Mouse (Mus musculus) ovary, adult 18-20 months (tissue): ENCODE measurements around the gene Dhx40.
"Not testable (repeated sequence)": the region's sequence is repeated elsewhere in the genome, so short reads cannot be mapped to it uniquely, and the experiment has no call there.

Source experiments
- DNase-seq: peaks from one replicate; pipeline ENCODE4 v3.0.0; 2022; ENCODE audit warnings: low spot score, mixed read lengths

The Dhx40 gene

DNA sequence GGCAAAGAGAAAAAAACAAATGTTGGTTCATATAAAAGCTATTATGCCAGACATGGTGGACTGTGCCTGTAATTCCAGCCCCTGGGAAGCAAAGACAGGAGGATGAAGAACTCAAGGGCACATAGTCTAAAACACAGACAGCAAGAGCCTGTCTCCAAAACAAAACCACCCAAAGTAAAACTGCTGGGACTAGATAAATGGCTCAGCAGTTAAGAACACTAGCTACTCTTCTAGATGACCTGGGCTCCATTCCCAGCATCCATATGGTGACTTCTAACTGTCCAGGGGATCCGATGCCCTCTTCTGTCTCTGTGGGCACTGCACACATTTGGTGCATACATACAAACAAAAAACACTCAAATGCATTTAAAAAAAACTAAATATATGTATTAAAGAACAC lies 56.5 kb downstream of the Dhx40 start:
- no peak for DNase-seq

GRCm38 (mm10) chr11:86749776-86750423 lies 57.6 kb downstream of the Dhx40 start:
- no peak for DNase-seq

- no peak for DNase-seq
Measured at GRCm38 (mm10) chr11:86745634-86746404, 61.7 kb downstream of the Dhx40 start.

GRCm38 (mm10) chr11:86742605-86743004 lies 64.9 kb downstream of the Dhx40 start:
- DNase-seq = no peak

DNA sequence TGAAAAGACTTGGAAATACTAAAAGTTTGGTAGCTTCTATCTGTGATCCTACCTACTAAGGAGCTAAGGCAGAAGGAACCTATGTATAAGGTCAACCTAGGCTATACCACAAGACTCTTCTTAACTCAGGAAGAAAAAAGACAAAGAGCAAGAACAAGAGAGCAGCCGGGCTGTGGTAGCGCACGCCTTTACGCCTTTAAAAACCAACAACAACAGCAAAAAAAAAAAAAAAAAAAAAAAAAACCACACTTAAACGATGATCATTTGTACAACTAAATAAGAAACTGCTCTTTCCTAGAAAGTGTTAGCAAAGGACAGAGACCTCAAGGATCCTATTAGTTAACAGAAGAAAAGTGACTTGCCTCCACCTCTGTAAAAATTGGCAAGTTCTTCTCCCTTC lies 66.0 kb downstream of the Dhx40 start:
- DNase-seq = no peak

DNA sequence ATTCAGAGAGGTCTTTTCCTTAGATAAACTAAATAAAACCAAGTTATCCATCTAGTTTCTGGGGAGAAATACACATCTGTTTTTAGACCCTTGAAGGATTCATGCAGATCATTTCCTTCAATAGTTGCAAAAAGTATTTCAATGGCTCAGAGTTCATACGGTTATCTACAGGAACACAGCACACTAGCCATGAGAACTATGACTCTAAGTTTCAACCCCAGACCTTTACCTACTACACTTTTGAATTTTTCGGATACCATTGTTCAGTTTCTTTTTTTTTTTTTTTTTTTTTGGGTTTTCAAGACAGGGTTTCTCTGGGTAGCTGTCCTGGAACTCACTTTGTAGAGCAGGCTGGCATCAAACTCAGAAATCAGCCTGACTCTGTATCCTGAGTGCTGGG lies 68.1 kb downstream of the Dhx40 start:
- no peak for DNase-seq

- DNase-seq = no peak
Measured at GRCm38 (mm10) chr11:86738956-86739355, 68.6 kb downstream of the Dhx40 start.

DNA sequence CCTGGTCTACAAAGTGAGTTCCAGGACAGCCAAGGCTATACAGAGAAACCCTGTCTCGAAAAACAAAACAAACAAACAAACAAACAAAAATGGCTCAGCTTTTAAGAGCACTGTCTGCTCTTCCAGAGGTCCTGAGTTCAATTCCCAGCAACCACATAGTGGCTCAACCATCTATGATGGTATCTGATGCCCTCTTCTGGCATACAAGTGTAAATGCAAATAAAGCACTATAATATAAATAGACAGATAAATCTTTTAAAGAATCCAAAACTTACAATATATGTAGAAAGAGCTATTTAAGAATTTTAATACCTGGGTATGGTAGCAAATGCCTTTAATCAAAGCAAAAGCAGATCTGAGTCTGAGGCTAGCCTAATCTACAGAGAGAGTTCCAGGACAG lies 69.2 kb downstream of the Dhx40 start:
- not testable (repeated sequence) for DNase-seq

DNA sequence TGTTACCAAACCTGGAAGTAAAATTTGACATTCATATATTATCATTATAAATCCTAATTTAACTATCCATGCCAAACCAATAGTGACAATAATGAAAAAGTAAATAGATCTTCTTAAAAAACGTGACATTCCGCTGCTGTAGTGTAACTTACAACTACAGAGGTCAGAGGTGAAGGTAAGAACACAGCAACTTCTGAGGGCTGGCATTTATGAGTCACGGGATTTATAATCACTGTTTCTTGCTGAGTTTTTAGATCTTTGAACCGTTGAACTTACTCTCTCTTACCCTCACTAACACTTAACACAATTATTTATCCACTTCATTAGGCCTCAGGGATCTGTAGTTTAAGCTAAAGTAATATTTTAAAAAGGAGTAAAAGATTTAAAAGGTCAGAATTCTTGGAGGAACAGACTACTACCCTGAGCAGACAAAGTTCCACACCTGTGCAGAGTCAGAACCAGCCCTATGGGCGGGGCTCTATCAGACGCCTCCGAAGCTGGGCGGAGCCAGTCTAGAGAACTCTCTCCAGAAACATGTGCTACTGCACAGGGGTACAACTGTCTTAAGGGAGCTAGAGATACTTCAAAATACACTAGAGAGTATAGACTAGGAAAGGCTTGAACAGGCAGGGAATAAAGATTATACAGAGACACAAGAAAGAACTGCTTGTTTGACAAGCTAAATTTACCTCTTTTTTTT lies 70.1 kb downstream of the Dhx40 start:
- no peak for DNase-seq

DNA sequence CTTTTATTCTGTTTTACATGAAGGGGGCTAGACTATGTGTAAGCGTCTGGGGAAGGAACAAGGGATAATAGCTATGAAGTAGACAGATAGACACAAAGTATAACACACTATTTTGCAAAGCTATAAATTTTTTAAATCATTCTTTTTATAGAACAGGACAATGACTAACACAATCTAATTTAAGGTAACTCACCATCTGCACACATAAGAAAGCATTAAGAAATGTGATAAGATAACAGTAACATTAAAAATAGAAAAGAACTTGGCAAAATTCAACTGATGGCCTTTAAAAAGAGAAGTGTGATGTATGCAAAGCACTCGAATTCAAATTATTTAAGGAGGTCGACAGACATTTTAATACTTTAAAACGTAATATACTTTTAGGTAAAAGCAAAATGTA lies 72.6 kb downstream of the Dhx40 start:
- no peak for DNase-seq

GRCm38 (mm10) chr11:86734241-86734939 lies 73.2 kb downstream of the Dhx40 start:
- DNase-seq = no peak

DNA sequence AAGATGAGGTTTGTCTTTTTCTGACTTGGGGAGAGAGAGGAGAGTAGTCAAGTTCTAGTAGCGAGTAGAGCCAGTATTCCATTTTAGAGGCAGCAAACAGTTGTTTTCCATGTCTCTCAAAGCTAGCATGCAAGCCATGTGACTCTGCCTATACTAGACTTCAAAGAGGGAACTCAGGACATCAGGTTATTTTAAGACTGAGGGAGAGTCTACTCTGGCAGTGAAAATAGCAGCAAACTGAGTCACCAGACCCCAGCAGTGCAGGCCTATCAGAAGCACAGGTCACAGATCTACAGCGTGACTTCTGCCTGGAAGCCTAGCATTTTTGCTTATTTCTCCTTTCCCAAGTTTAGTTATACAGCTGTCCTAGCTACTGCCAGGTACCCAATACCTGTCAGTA lies 76.1 kb downstream of the Dhx40 start:
- no peak for DNase-seq

- DNase-seq = no peak
Measured at GRCm38 (mm10) chr11:86725607-86726006, 81.9 kb downstream of the Dhx40 start.

DNA sequence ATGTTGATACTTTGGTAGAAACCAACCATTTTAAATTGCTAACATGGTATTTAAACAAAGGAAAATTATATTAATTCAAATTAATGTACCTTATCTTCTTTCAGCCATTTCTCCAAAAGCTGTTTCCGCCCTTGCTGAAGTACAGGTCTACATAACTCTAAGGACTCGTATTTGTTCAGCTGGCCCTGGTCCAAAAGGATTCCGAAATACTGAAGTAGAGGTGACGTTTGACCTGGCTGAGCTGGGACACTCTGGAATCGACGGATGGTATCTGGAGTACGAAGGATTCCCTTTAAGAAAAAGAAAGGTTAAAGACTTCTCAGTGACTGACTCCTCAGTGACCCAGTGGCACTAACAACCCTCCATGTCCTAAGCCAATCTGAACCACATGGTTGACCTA lies 82.6 kb downstream of the Dhx40 start:
- DNase-seq = no peak

DNA sequence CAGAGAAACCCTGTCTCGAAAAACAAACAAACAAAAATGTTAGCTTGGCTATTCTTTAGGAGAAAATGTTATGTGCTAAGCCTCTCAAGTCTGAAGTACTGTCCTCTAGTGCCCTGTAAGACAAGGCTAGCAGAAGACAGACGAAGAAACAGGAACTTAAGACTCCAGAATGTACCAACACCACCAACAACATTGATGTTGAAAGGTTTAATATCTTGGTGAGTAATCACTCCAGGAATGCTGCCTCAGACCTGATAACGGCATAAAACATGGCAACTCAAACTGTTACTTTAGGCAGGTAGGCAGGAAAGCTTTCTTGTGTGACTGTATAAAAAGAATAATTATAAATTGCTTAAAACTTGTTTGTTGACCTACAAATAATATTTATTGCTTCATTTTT lies 83.5 kb downstream of the Dhx40 start:
- DNase-seq = no peak

DNA sequence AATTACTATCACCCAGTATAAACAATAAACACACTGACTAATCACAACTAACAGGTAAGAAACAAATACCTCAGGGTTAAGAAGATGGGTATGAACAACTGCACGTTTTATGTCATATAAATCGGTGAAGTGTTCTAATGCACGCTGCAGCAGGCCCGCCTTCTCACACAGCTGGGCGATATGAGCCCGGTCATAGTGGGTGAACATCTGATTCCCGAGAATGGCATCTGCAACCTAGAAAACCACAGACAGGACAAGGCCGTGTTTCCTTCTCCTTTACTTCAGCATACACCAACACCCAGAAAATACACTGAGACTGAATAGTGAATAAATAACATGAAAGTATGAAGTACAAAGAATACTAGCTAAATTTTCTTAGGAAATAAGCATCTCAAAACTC lies 88.2 kb downstream of the Dhx40 start:
- no peak for DNase-seq
